Mouse (Mus musculus) urinary bladder, postnatal 14 days (tissue): ENCODE results near the gene Bcar3.
A peak's percentile ranks its signal among the peaks of the same experiment; 100 is the strongest.
"Not testable (repeated sequence)": the region's sequence is repeated elsewhere in the genome, so short reads cannot be mapped to it uniquely, and the experiment has no call there.

ENCODE experiments used
- DNase-seq: peaks from one replicate; pipeline ENCODE4 v3.0.0; 2021; ENCODE audit warnings: low spot score

Gene Bcar3

DNA sequence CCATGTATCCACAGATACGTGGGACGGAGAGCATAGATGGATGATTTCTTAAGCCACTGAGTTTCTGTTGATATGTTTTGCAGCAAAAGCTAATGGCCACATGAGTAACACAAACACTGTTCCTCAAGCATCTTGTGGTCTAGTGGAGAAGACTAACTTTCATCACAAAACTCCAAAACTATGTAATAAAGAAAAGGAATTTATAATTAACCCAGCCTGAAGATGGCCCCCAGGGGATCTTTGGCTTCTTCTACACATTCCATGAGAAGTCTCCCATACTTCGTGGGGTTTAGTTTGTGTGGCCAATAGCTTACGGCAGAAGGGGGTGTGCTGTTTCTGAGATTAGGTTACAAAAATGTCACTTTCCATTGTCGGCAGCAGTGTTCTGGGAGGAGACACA, 92.5 kb downstream of the Bcar3 start:
- no peak for DNase-seq

DNA sequence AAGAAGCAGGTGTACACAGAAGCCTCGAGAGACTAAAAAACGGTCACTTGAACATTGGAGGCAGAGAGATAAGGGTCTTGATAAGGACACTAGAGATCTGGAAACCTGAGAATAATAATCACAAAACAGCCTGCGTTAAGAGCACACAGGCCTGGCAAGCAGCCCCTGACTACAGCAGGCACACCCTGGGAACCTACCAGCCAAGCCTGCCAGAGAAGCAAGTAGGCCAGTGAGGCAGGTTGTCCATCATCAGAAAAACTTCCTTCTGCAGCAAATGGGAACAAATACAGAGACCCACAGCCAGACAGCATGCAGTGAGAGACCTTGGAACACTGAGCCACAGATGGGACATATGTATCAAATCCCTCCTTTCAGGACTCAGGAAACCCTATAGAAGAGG, 93.8 kb downstream of the Bcar3 start:
- DNase-seq: no peak

DNA sequence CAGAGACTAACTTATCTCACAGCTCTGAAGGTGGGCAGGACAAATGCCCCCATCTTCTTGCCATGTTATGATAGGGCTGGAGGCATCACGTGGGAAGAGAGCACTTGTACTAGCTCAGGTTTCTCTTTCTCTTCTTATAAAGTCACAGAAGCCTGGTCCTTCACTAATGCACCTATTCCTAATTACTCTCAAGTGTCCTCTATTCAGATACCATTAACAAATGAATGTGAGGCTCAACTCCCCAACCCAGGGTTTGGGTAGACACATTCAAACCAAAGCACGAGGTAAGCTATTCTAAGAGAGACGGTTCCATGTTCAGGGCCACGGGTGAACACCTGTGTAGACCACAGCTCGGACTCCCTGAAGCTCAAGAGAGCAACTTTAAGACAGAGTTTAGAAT, 96.0 kb downstream of the Bcar3 start:
- DNase-seq: no peak

DNA sequence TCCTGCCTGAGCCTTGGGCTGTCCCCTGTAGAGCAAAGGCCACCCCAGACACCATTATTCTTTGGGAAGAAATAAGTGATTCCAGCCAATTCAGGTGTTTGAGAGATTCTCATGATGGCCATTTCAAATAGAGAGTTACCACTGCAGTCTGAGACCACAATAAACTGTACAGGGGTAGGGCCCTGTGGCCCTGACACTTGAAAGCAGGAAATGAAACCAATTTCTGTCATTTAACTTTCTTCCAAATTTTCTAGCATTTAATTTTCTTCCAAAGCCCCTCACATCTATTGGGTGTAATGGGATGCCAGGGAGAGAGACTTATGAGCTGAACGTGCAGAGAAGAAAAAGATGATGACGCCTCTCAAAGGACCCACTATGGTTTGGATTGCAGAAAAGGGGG, 97.2 kb downstream of the Bcar3 start:
- no peak for DNase-seq

DNA sequence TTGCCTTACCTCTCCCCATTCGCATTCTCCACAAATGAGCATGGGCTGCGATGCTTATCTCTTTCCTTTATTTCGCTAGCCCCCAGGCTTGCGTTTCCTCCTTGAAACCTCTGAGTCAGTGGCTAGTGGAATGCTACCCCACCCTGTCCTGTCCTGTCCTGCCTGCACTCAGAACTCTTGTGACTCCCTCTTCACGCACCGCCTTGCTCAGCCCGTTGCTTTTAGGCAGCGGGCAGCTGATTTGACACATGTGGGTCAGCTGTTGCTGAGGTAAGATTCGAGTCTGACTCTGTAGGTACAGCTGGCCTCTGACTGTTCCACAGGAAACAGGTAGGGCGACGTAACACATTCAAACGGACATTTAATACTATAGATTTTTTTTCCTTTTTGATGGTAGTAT, 97.9 kb downstream of the Bcar3 start:
- DNase-seq: peak; percentile 36

DNA sequence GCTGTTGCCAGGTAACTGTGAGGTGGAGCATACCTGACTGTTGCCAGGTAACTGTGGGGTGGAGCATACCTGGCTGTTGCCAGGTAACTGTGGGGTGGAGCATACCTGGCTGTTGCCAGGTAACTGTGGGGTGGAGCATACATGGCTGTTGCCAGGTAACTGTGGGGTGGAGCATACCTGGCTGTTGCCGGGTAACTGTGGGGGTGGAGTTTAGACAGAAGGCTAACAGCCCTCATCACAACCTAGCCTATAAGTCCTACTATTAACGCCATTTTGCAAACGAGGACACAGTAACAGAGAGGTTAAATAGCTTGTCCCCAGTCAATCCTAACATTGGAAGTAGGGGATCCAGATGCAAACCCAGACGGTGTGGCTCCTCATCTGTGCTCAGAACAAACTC, 99.5 kb downstream of the Bcar3 start:
- not testable (repeated sequence) for DNase-seq

DNA sequence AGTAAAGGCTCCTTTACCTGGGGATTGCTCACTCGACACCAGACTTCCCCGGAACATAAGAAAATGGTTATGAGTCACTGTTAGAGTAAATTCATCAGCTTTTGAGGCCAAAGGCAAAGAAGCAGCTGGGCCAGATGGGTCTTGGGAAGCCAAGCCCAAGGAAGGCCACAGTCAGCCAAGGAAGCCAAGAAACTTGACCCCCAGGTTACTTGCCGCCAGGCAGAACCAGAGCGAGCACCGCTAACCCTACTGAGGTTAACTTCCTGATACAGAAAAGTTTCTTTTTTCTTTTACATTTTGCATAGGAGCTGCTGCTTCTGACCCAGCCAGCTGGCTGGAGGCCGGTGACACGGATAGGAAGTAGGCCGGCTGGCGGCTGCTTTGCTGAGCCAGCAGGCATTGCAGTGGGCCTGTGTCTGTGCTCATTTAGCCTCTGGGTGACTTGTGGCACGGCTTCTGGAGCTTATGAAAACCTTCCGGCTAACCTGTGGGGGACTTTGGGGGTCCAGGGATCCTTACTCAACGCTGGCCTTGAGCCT, 100.0 kb downstream of the Bcar3 start:
- DNase-seq: peak; percentile 34

DNA sequence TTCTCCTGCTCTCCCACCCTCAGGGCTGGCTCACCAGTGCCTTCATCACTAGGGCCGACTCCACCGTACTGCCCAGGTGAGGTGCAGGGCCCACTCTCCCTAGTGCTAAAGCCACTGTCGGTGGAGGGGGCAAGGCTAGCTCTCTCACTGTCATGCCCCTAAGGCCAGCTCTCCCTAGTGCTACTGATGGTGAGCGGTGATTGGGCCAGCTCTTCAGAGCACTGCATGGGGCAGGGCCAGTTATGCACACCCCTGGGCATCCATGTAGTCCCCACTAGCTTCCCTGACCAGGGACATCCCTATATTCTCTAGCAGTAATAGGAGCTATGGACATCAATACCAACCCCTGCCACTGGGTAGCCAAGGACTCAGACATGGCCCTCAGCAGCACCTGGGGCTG, 103.0 kb downstream of the Bcar3 start:
- DNase-seq: no peak

DNA sequence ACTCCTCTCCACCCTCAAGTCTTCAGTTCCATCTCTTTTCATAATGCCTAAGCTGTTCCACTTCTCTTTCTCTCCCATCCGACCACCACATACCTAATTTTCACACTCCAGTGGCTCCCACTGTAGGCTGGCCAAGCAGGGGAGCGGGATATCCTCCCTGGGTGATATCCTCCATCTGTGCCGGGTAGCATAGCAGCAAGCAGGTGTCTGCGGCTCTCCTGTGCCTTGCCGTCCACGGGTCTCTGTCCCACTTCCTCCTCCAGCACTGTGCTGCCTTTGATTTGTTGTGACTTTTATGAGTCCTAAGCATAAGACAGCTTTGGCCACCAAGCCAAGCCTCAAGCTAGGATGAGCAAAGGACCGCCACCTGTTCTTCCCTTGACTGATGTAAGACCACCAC, 103.5 kb downstream of the Bcar3 start:
- DNase-seq: no peak

DNA sequence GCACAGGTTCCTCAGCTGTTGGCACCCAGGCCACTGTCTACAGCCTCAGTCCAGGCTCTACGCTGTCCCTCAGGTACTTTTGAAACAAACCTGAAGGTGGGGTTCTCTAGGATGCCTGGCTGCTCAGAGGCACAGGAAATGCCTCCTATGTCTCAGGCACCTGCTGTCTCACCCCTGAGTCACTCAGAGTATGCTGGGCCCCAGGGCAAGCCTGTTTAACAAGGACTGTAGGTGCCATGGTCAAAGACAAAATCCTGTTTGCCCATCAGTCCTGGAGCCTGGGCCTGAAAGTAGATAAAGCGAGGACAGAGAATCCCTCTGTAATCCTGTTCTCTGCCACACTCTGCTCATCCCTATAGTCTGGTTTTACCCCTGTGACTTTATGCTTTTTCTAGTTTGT, 107.1 kb downstream of the Bcar3 start:
- peak; percentile 61 for DNase-seq

DNA sequence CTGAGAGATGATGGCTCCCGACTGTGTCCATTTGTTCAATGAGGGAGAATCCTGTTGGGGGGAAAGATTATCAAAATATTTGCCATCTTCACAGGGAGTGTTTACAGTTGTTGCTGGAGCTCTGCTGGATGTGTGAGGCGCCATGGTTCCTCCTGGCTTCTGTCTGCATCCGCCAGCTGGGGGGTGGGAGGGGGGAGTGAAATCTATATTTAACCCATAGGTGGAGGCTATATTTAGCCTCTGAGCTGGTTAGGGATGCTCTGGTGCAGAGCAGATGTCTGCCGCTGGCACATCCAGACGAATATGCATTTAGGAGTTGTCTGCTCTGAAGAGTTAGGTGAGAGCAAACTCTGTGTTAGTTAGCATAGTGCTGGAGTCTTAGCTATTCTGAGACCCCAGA, 108.2 kb downstream of the Bcar3 start:
- DNase-seq: no peak

DNA sequence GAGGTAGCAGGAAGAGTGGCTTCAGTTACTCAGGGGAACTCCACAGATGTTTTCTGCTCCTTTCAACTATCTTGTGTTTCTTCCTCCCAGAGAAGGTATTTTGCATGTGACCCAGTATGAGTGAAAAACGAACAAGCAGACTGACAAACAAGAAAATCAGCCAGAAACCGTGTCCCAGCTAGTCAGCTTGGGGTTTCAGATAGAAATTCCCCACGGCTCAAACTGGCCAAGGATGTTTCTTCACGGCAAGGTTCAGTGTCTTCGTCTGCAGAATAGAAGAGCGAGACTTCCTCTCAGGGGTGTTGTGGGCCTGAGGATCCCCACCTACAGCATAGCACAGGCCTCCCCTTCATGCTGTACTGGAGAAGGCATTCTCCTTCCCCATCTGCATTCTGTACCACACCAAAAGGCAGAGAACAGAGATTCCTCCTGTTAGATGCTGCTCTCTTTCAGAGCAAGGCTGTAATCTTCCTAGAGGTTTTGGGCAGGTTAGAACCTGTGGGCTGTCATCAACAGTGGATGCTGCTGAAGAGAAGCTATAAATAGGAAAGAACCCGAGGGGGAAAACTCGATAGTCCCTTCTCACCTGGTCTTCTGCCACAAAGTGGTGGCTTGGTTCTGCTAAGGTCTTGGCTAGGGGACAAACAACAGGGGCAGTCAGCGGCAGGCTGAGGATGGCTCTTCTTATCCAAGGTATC, 110.1 kb downstream of the Bcar3 start:
- DNase-seq: no peak

DNA sequence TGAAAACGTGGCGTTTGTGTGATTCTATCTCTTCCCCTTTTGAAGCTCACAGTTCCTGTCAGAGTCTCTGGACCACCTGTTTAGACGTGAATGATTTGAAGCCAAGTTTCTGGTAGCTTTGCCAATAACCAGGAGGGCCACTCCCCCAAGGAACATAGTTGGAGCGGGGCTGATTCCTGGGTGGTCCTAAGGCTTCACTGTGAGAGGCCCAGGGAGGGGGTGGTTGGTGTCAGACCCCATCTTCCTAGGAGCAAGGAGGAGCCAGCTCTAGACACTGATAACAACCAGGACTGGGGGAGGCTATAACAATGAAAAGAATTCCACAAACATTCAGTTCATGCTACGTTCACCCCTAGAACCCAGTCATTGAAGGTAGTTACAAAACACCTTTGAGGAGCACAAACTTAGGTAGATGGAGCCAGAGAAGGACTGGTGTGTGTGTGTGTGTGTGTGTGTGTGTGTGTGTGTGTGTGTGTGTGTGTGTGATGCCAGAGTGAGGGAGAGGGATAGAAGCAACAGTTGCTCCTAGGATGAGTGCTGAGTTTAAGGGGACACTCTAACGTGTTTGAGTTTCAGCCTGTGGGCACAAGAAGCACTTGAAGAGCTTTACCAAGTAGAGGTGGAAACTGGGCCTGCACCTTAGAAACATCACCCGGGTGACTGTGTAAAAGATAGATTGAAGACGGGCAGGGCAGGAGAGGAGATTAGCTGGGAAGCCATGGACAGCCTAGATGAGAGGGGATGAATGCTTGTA, 111.4 kb downstream of the Bcar3 start:
- no peak for DNase-seq

DNA sequence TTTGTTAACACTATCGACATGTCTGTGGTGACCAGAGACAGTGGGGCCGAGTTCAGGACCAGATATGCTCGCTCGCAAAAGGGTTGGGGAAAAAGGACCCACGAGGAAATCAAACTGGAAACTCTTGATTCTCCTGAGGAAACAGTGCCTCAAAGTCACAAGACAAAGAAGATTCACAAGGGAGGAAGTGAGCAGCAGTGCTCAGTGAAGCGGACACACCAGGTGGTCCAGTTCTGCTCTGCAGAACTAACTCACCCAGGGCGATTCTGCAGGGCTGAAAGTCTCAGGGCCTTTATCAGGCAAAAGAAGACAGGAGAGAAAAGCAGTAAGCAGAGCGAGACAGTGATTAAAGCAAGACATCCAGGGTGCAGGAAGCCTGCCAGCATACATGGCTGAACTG, 112.5 kb downstream of the Bcar3 start:
- DNase-seq: no peak

DNA sequence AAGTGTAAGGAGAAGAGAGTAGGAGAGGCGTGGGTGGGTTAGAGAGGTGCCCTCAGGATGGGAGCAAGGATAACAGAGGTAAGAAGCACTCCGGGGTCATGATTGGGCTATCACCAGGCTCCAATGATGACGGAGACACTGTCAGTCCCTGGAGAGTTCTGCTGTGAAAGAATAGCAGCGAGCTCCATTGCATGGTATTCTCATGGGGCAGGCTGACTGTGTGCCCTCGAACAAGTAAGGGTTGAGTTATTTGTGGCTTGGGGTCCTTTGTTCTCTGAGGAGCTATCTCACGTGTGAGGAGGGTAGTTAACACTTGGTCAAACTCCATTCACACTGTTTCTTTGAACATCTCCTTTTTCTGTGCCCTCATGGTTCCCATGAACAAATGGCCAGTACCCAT, 113.8 kb downstream of the Bcar3 start:
- DNase-seq: no peak

DNA sequence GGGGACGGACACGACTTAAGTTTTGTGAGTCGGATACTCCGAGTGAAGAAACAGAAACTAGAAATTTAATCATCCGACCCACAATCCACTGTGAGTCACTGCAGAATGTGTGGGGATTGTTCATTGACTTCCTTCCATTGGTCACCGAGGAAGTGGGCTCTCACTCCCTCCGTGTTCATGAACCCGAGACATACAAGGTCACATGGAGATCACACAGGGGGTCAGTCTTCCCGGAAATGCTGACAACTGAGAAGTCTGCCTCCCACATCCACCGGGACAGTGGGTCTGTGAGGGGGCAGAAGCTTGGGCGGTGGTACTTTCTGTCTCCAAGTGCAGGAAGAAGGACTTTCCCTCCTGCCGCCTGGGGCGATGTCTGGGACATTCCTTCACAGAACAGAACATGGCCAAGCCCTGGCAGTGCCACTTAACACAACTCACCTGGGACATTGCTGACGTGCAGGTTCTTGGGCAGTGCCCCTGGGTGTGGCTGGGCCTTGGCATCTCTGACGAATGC, 114.9 kb downstream of the Bcar3 start:
- DNase-seq: peak; percentile 17

DNA sequence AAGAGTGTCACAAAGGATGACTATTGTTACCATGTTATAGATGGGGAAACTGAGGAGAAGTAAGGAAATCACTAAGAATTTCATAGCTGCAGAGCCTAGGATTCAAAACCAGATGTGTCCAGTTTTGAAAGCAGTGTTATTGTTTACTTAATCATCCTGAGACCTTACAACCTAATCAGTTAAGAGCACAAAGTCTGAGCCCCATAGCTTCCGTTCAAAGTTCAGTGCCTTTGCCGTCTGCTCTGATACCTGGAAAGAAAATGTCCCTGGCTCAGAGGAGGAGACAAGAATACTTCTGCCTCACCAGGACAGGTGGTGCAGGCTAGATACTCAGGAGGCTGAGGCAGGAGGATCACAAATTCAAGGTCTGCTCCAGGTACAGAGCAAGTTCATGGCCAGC, 117.7 kb downstream of the Bcar3 start:
- no peak for DNase-seq

DNA sequence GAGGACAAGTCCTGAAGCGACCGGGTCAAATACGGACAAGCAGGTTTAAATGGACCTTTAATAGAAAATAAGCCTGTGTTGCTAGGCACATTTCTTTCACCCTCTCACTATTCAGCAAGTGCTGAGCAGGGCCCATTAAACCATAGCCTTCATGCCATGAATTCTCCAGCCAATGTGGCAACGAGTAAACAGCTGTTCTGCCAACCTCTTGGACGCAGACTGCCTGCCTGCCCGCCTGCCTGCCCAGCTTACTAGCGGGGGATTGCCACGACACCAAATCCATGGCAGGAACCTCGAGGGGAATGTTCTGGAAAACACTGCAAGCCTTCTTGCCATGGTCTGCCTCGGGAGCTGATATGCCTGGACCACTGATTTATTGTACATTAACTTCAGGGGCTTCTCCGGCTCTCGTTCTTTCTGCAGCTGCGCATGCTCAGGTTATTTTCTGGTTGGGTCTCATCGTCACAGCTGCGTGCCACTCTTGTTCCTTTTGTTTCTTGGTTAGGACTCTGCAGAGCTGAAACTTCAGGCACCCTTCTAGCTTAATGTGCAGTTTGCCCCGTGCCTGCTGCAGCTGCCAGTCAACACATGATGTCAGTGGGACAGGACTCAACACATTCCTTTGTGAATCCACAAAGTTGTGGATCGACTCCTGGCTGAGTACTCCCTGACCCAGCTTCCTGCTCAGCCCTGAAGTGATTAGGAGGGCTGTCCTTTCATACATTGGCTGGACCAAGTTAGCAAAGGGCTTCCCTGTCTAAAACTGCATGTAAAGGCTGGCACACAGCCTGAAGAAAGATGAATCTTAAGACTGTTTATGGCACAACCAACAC, 120.0 kb downstream of the Bcar3 start:
- DNase-seq: no peak

DNA sequence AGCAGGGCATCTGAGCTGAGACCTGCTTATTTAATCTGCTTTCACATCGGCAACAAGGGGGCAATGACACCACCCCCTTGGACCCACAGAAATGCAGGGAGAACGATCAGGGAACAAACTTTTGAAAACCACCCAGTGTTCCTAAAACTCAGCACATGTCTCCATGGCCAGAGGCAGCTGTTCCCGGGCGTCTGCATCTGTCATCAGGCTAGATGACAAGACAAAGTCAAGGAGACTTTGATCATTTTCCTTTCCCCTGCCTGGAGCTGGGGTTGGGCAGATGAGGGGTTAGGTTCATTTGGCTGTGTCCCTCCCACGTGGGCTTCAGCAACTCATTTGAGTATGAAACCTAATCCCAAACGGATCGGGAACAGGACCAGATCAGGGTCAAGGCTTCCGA, 120.9 kb downstream of the Bcar3 start:
- DNase-seq: no peak

DNA sequence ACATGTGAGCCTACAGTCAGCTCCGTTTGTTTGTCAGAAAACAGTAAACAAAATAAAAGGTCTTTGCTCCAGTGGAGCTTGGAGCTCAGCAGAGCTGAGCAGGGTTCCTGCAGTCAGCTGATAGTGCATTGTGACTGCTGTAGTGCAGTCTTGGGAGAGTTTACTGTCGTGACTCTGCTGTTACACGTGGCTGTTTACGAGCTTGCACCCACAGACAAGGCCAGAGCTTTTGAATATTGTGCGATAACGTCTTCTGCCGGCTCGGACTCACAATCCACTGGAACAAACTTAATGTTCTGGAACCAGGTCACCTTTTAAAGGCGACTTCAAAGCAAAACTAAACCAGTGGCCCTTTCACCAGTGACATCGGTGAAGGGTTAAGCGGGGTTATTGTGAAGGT, 123.5 kb downstream of the Bcar3 start:
- DNase-seq: no peak

DNA sequence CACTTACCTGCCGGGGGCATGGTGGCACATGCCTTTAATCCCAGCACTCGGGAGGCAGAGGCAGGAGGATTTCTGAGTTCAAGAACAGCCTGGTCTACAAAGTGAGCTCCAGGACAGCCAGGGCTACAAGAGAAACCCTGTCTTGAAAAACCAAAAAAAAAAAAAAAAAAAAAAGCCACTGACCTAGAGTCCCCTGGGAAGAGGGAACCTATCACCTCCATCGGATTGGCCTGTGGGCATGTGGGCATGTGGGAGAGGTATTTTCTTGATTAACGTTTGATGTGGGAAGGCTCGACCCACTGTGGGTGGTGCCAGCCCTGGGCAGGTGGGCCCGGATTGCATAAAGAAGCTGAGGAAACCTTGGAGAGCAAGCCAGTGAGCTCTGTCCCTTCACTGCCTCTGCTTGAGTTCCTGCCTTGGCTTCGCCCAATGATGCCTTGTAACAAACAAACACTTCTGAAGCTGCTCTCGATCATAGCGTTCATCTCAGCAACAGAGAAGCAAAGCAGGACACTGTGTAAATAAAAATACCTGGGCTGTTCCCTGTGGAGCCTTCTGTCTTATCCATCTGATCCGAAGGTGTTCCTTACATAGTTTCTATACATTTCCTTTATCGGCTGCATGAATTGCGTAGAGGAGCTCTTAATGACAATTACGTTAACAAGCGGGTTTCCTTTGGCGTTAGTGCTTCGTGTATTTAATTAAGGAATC, 124.8 kb downstream of the Bcar3 start:
- no peak for DNase-seq
